Mouse (Mus musculus) C2C12 (cell line): ENCODE results near the gene Ubr7.

Source experiments
- CEBPB ChIP-seq: IDR thresholded peaks from one replicate; pipeline ENCODE4 v1.6.1; 2011; ENCODE audit warnings: low read depth, mild to moderate bottlenecking, control low read depth, moderate library complexity
- CTCF ChIP-seq: IDR thresholded peaks from one replicate; pipeline ENCODE4 v1.5.1; 2011; ENCODE audit not compliant: control insufficient read depth, insufficient read depth, insufficient read length
- FOSL1 ChIP-seq: IDR thresholded peaks from one replicate; pipeline ENCODE4 v1.8.0; 2011; ENCODE audit warnings: mild to moderate bottlenecking, low read length; ENCODE audit not compliant: poor library complexity, insufficient read depth, severe bottlenecking
- MAX ChIP-seq: IDR thresholded peaks from one replicate; pipeline ENCODE4 v1.6.1; 2011; ENCODE audit warnings: mild to moderate bottlenecking, control low read depth
- MYOD1 ChIP-seq: IDR thresholded peaks from one replicate; pipeline ENCODE4 v1.6.1; 2011; ENCODE audit warnings: low read depth; ENCODE audit not compliant: control insufficient read depth, insufficient read length
- MYOG ChIP-seq: IDR thresholded peaks from one replicate; pipeline ENCODE4 v1.6.1; 2011; ENCODE audit not compliant: control insufficient read depth, insufficient read length; ENCODE audit errors: extremely low read depth
- USF1 ChIP-seq: IDR thresholded peaks from one replicate; pipeline ENCODE4 v1.6.1; 2011; ENCODE audit warnings: low read depth, mild to moderate bottlenecking, control low read depth, moderate library complexity

DNA sequence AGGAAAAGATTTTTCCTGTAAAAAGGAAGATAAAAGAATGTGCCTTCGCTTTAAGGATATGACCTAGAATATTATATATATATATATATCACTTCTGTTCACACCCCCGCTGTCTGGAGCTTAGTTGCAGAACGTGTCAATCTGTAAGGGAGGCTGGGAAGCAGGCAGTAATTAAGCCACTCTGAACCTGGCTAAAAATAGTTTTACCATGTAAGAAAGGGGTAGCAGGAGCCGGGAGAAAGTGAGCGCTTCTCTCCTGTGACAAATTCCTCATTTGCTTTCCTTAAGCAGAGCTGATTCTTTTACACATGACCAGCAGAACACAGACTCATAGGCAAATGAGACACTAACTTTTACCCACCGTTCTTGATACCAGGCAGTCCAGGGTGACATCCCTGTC, 33.9 kb upstream of the Ubr7 start:
- TF ChIP-seq CTCF (no peak), MAX (no peak), USF1 (no peak), MYOG (no peak), MYOD1 (no peak), CEBPB (no peak), FOSL1 (no peak)
